Mouse (Mus musculus) ES-CJ7 (cell line): ENCODE measurements at regions not wholly inside any gene's neighbourhood (a gene's known extent, or its start where the extent isn't known, plus 50 kb on each side); places are given as distances from the start of the nearest gene placed in this dataset.

Experiments used
- DNase-seq: peaks from one replicate; pipeline ENCODE4 v3.0.0; 2011; ENCODE audit warnings: low read depth, low spot score

DNA sequence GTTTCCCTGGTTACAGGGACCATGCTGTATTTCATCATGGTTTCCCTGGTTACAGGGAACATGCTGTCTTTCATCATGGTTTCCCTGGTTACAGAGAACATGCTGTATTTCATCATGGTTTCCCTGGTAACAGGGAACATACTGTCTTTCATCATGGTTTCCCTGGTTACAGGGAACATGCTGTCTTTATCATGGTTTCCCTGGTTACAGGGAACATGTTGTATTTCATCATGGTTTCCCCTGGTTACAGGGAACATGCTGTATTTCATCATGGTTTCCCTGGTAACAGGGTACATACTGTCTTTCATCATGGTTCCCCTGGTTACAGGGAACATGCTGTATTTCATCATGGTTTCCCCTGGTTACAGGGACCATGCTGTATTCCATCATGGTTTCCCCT lies 1579.5 kb downstream of the 4930444P10Rik start:
- no peak for DNase-seq

DNA sequence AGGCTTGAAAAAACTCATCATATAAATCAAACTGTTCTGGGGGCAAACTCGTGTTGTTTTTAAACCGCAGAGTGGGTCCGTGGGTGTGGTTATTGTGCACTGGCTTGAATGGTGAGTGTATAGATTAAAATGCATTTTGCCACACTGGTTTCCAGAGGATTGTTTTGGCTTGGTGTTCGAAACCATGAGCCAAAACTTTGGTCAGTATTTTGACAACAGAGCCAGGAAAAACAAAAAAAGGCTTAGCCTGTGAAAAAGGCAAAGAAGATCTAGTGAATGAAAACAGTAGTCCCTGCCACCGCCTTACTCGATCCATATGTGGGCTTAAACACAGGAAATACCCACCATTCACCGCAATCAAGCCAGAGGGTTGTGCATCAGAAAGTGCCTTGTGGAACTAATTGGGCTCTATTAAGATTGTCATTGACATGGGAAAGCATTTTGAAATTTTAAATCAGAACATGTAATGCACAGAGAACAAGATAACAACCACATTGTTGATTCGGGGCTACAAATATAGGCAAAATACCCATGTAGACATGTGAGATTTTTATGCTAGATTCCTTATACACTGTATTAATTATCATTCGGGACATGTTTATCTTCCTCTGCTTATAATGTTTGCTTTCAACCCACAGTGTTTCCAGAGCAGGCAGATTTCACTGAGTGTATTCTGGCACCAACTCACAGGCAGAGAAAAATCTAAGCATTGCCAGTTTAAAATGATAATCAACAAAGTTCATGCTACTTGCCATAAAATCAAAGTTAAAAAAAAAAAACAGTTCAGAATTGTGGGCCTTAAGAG lies 1580.4 kb downstream of the 4930444P10Rik start:
- no peak for DNase-seq

DNA sequence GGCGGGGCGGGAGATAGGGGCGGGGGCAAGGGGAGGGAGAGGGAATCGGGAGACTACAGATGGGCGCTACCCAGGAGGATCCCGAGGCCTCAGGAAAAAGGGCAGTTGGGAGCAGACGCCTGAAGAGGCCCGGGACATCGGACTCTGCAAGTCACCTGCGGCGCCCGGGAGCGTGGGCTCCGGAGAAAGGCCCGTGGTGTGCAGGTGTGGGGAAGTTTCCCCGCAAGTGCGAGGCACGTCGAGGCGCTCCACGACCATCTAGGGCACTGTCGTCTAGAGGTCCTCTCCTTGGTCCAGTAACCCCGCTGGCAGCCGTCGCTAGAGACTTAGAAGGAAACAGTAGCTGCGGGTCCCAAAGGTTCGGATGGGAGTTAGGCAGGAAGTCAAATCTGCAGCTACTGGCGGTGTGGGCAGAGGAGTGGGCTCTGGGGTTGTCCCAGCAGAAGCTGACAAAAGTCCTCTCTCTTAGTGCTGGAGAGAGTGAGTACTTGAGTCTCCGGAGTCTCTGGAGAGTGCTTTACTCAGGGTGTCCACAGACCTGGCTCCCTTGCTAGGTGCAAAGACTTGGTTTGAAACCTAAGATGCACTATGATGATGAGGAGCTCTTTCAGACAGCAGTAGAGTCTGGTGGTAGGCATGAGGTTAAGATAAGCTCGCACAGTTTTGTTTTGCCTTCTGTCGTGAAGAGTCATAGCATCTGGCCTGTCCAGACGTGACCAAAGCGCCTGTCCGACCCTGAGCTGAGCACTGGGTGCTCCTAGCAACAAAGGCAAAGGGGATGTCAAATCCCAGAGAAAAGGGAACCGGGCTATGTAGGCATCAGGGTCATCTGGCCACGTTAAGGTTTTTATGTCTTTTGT lies 1586.1 kb downstream of the 4930444P10Rik start:
- peak; percentile 24 for DNase-seq

GRCm38 (mm10) chr1:14506201-14506830 lies 1586.8 kb downstream of the 4930444P10Rik start:
- DNase-seq = peak; percentile 52

GRCm38 (mm10) chr1:14505741-14506140 lies 1587.4 kb downstream of the 4930444P10Rik start:
- no peak for DNase-seq

- no peak for DNase-seq
These were observed 1588.3 kb downstream of the 4930444P10Rik start for GRCm38 (mm10) chr1:14504767-14505343.

GRCm38 (mm10) chr1:14503881-14504742 lies 1589.0 kb downstream of the 4930444P10Rik start:
- no peak for DNase-seq

GRCm38 (mm10) chr1:14503193-14503800 lies 1589.8 kb downstream of the 4930444P10Rik start:
- no peak for DNase-seq

DNA sequence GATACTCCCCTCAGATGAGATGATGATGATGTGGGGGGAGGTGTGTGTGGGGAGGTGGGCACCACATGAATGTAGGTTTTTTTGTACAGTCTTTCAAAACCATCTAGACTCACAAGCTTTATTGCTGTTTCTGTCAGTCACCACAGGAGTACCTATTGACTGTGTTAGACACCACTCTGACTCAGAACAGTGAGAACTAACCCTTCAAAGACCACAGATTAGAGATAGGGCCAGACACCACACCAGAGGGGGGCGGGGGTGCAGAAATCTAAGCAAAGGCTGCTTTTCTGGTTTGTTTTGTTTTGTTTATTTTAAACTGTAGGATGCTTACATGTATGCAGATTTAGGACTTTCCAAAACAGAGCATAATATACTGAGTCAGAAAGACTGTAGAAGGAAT lies 1594.0 kb downstream of the 4930444P10Rik start:
- no peak for DNase-seq

DNA sequence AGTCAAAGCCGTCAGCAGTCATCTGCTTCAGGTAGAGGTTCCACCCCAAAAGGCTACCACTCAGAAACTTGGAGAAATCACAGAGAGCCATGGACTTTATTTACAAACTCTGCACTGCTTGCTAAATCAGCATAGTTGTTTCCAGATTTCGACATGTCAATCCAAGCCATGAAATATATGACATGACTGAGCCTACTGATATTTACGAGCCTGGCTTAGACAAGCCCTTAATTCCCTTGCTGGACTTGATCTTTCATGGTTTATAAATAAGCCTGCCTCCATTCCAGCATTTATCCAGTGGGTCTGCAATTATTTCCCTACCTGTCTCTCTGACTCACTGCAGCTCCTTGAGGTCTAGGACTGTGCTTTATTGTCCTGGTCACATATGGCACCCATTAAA lies 1603.1 kb downstream of the 4930444P10Rik start:
- DNase-seq = no peak

GRCm38 (mm10) chr1:14487708-14488127 lies 1605.4 kb downstream of the 4930444P10Rik start:
- DNase-seq = no peak

GRCm38 (mm10) chr1:14485746-14486145 lies 1607.4 kb downstream of the 4930444P10Rik start:
- DNase-seq = no peak

GRCm38 (mm10) chr1:14484121-14484916 lies 1608.8 kb downstream of the 4930444P10Rik start:
- peak; percentile 23 for DNase-seq

- no peak for DNase-seq
These were observed 1620.8 kb downstream of the 4930444P10Rik start for GRCm38 (mm10) chr1:14472294-14472693.

DNA sequence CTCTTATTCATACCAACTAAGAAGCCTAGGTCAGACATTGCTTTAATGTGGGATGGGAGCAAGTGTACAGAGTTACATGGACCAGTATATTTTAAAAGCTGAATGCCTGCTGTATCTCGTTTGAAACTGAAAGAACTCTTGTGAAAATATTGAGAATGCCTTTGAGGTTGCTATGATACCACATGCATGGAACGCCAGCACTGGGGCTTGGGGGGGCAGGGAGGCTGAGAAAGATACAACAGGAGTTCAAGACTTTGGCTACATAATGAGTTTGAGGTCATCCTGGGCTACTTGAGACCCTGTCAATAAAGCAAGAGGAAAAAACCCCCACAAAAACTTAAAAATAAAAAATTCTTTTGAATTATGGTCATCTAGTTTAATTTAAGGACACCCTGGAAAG lies 1621.6 kb downstream of the 4930444P10Rik start:
- no peak for DNase-seq

DNA sequence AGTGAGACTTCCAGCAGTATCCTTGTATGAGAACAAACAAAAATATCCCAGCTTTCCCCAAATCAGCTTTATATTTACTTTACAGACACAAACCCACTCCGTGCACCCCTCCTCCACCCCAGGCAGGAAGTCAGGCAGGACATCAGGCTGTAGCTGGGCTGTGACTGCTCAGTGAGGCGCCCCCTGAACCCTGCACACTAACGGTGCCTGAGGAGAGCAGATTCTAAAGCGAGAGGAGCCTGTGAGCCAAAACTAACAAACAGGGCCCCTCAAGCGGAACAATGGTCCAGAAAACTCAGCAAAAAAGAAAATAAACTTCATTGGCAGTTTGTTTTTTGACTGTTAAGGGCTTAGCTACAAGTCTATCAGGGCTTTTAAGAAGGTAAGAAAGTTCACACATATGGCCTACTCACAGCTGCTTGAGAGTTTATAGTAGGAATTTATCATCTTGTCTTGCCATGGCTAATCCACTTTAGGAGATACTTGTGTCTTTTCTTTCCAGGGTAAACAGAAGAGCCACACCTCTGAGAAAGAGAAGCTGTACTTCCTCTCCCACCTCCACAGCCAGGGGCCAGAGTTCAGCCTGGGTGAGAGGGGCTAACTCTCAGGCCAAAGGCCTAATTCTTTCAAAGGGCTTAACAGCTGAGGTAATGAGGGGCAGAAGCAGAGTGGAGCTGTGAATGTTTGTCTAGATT lies 1628.2 kb downstream of the 4930444P10Rik start:
- no peak for DNase-seq

- peak; percentile 16 for DNase-seq
These were observed 1630.6 kb downstream of the 4930444P10Rik start for GRCm38 (mm10) chr1:14462496-14462895.

GRCm38 (mm10) chr1:14460811-14461210 lies 1632.3 kb downstream of the 4930444P10Rik start:
- no peak for DNase-seq

- no peak for DNase-seq
These were observed 1663.8 kb downstream of the 4930444P10Rik start for GRCm38 (mm10) chr1:14429326-14429725.
